12 mouse cellular contexts compared by ENCODE assay signal in genomic region chr7:98550596-98550995, GRCm38 (mm10).
DNase-seq lines count a peak whose midpoint lies in the region; ATAC-seq and TF ChIP-seq lines count a peak whose summit lies in the region.
"Had no signal": no experiment of that assay in that cellular context is flagged by ENCODE, and none has a peak within 500 bp of the region (broad histone marks: within the 10 kb centered on the region; RNA-seq: fewer than 3 reads in every experiment).

No protein-coding gene starts in this region.

- ATAC-seq in hindbrain, embryonic 15.5 days (ENCODE audit: low FRiP score, low read depth), result no peak
- ATAC-seq in hindbrain, embryonic 16.5 days, result no peak
- ATAC-seq in heart, embryonic 14.5 days (ENCODE audit: insufficient number of reproducible peaks, insufficient read depth, low FRiP score, low read depth), result peak; percentile 65; the same call in 1 of the 2 replicates
- peak; percentile 80 for ATAC-seq in lung, embryonic 14.5 days (ENCODE audit: insufficient read depth)
- ATAC-seq: forebrain, postnatal 0 days had no signal

- no peak overlapping the region for H3K9ac ChIP-seq in hindbrain, embryonic 15.5 days
- H3K9ac ChIP-seq in hindbrain, embryonic 16.5 days (ENCODE audit: low read depth, low read length), result no peak overlapping the region
- no peak overlapping the region for H3K9ac ChIP-seq in heart, embryonic 14.5 days (ENCODE audit: low read length)
- H3K9ac ChIP-seq in lung, embryonic 14.5 days, result no peak overlapping the region
- H3K9ac ChIP-seq: forebrain, postnatal 0 days; liver, embryonic 15.5 days had no signal

- H3K9me3 ChIP-seq in hindbrain, embryonic 15.5 days, result no peaks in the 10 kb centered on the region
- H3K9me3 ChIP-seq in hindbrain, embryonic 16.5 days (ENCODE audit: control insufficient read depth, low read length), result no peaks in the 10 kb centered on the region
- H3K9me3 ChIP-seq in heart, embryonic 14.5 days (ENCODE audit: control insufficient read depth, low read length), result no peaks in the 10 kb centered on the region
- no peaks in the 10 kb centered on the region for H3K9me3 ChIP-seq in lung, embryonic 14.5 days (ENCODE audit: low read depth, low read length)
- H3K9me3 ChIP-seq: liver, embryonic 15.5 days had no signal

- H3K27me3 ChIP-seq in hindbrain, embryonic 15.5 days, result no peaks in the 10 kb centered on the region
- H3K27me3 ChIP-seq in hindbrain, embryonic 16.5 days (replicated peaks; ENCODE audit: control insufficient read depth, insufficient read depth, low read length), result no peaks in the 10 kb centered on the region
- H3K27me3 ChIP-seq in heart, embryonic 14.5 days (ENCODE audit: control insufficient read depth, insufficient read depth, low read length), result no peaks in the 10 kb centered on the region
- no peaks in the 10 kb centered on the region for H3K27me3 ChIP-seq in lung, embryonic 14.5 days (ENCODE audit: insufficient read depth, low read length)
- H3K27me3 ChIP-seq: liver, embryonic 15.5 days had no signal

- H3K27ac ChIP-seq in hindbrain, embryonic 15.5 days (replicated peaks), result peak overlapping the region; percentile 42; the same call in 1 of the 2 replicates
- no peak overlapping the region for H3K27ac ChIP-seq in hindbrain, embryonic 16.5 days (ENCODE audit: low read depth, low read length)
- H3K27ac ChIP-seq in heart, embryonic 14.5 days (replicated peaks in 1 of 2; ENCODE audit: control insufficient read depth in 1 of 2, insufficient read depth in 1 of 2, low read depth in 2 of 2, low read length in 2 of 2), result peak overlapping the region; percentile 46 to 59
- H3K27ac ChIP-seq in lung, embryonic 14.5 days (ENCODE audit: low read depth), result peak overlapping the region; percentile 71
- H3K27ac ChIP-seq: liver, embryonic 15.5 days had no signal

- no peak for TF ChIP-seq CTCF in lung, embryonic 14.5 days (IDR thresholded peaks at IDR 0.05; ENCODE audit: low read depth)

- no peaks in the 10 kb centered on the region for H3K36me3 ChIP-seq in hindbrain, embryonic 15.5 days
- no peaks in the 10 kb centered on the region for H3K36me3 ChIP-seq in hindbrain, embryonic 16.5 days (ENCODE audit: control insufficient read depth, insufficient read depth, low read length)
- no peaks in the 10 kb centered on the region for H3K36me3 ChIP-seq in heart, embryonic 14.5 days (ENCODE audit: control insufficient read depth, insufficient read depth, low read length)
- H3K36me3 ChIP-seq in lung, embryonic 14.5 days (ENCODE audit: insufficient read depth), result no peaks in the 10 kb centered on the region
- H3K36me3 ChIP-seq: liver, embryonic 15.5 days had no signal

- H3K4me1 ChIP-seq in hindbrain, embryonic 15.5 days (replicated peaks), result no peaks in the 10 kb centered on the region
- no peaks in the 10 kb centered on the region for H3K4me1 ChIP-seq in hindbrain, embryonic 16.5 days (ENCODE audit: control insufficient read depth, insufficient read depth, low read depth, low read length)
- H3K4me1 ChIP-seq in heart, embryonic 14.5 days (ENCODE audit: control insufficient read depth in 2 of 2, insufficient read depth in 2 of 2, low read length in 2 of 2), result peaks cover 25 to 31% of the 10 kb centered on the region in 2 experiments
- H3K4me1 ChIP-seq in lung, embryonic 14.5 days (ENCODE audit: insufficient read depth), result 0 out of 2 replicates have a peak, but pooled peaks cover 7% of the 10 kb centered on the region
- H3K4me1 ChIP-seq: liver, embryonic 15.5 days had no signal

- 63% methylated on average over 2 of the region's 2 CpGs for WGBS in hindbrain, embryonic 15.5 days
- WGBS in hindbrain, embryonic 16.5 days, result 59% methylated on average over 2 of the region's 2 CpGs
- 6% methylated on average over 2 of the region's 2 CpGs for WGBS in heart, embryonic 14.5 days
- 25% methylated on average over 2 of the region's 2 CpGs for WGBS in lung, embryonic 14.5 days

- peak; percentile 55 for DNase-seq in ZHBTc4 (ENCODE audit: low read depth, low spot score)
- DNase-seq in lung, embryonic 14.5 days, result peak; percentile 77
- DNase-seq in right cerebral cortex, postnatal 25 days, result no peak
- DNase-seq in ovary, postnatal 36 days (ENCODE audit: low spot score), result no peak
- no peak for DNase-seq in layer of hippocampus, postnatal 10 days (ENCODE audit: low spot score in 2 of 2)
- DNase-seq: adrenal gland, adult 8-10 months; cerebellum, adult 9-11 months; forebrain, postnatal 0 days had no signal

- H3K4me2 ChIP-seq in hindbrain, embryonic 15.5 days, result no peak overlapping the region
- H3K4me2 ChIP-seq in hindbrain, embryonic 16.5 days (ENCODE audit: low read length), result no peak overlapping the region
- H3K4me2 ChIP-seq in heart, embryonic 14.5 days (ENCODE audit: low read length), result peak overlapping the region; percentile 23; the same call in 1 of the 2 replicates
- H3K4me2 ChIP-seq in lung, embryonic 14.5 days, result no peak overlapping the region
- H3K4me2 ChIP-seq: liver, embryonic 15.5 days had no signal

- no peak overlapping the region for H3K4me3 ChIP-seq in hindbrain, embryonic 15.5 days
- H3K4me3 ChIP-seq in hindbrain, embryonic 16.5 days (ENCODE audit: low read length), result no peak overlapping the region
- H3K4me3 ChIP-seq in heart, embryonic 14.5 days (ENCODE audit: control insufficient read depth in 1 of 2, insufficient read depth in 1 of 2, low read depth in 1 of 2, low read length in 2 of 2), result no peak overlapping the region
- H3K4me3 ChIP-seq in lung, embryonic 14.5 days (ENCODE audit: low read depth, low read length), result no peak overlapping the region
- H3K4me3 ChIP-seq: liver, embryonic 15.5 days had no signal

Comparison
In these comparisons a context has a peak if more than half of its experiments do, and no peak if none do; other contexts are left out.
1. ATAC-seq: peak in heart, embryonic 14.5 days (single experiment) and lung, embryonic 14.5 days (single experiment); none in hindbrain, embryonic 15.5 days (single experiment) and hindbrain, embryonic 16.5 days (single experiment).
2. DNase-seq: peak in ZHBTc4 (single experiment) and lung, embryonic 14.5 days (single experiment); none in right cerebral cortex, postnatal 25 days (single experiment), ovary, postnatal 36 days (single experiment) and layer of hippocampus, postnatal 10 days (0 of 2).